Mouse (Mus musculus) thymus, postnatal 10 days (tissue): ENCODE measurements around the gene Olfr106-ps.

Experiments
- DNase-seq, 2 experiments: peaks; one replicate each; pipeline ENCODE4 v3.0.0; 2021; ENCODE audit warnings: low spot score in 2 of 2

Gene Olfr106-ps

GRCm38 (mm10) chr17:37390093-37390492 lies at the start of gene Olfr106-ps:
Gene Olfr106-ps (plus strand): TSS chr17:37390393.
- DNase-seq = no peak

- no peak for DNase-seq
Measured at GRCm38 (mm10) chr17:37359282-37359681, 30.9 kb upstream of the Olfr106-ps start, which contains the start of gene Olfr104-ps. Gene Olfr104-ps (plus strand): TSS chr17:37359582.

- DNase-seq = no peak
Measured at GRCm38 (mm10) chr17:37378733-37379132, 11.5 kb upstream of the Olfr106-ps start, which contains the start of gene Olfr105-ps. Gene Olfr105-ps (plus strand): TSS chr17:37379033.

GRCm38 (mm10) chr17:37398926-37399325 lies 8.7 kb downstream of the Olfr106-ps start, which contains the start of gene Olfr107:
Gene Olfr107 (plus strand): TSS chr17:37399226.
- no peak for DNase-seq

- no peak for DNase-seq
Measured at GRCm38 (mm10) chr17:37413380-37413779, 23.2 kb downstream of the Olfr106-ps start.

- DNase-seq = no peak
Measured at GRCm38 (mm10) chr17:37445180-37445579, 55.0 kb downstream of the Olfr106-ps start, which contains the start of gene Olfr108. Gene Olfr108 (plus strand): TSS chr17:37445480.
